Mouse (Mus musculus): Measurements from ENCODE around the gene Toe1. TPM values are rescaled to one million over a fixed set of nuclear protein-coding genes. Genes with fewer than 3 reads are reported as not detected.

Gene Toe1
- polyA plus RNA-seq, 1 experiment from 2014 or later: 13.3 TPM

- Histone ChIP-seq H3K4me1 (replicated peaks; ENCODE audit: control insufficient read depth, insufficient read depth, low read length) (no peaks in the 10 kb centered on the region; the same call in 1 of the 2 replicates), H3K4me3 (ENCODE audit: low read depth, low read length) (peak overlapping the region; percentile 49), H3K27me3 (replicated peaks; ENCODE audit: control insufficient read depth, insufficient read depth, low read length) (0 out of 2 replicates have a peak, but pooled peaks cover 6% of the 10 kb centered on the region), H3K9me3 (ENCODE audit: control insufficient read depth) (no peaks in the 10 kb centered on the region), H3K36me3 (ENCODE audit: control insufficient read depth, insufficient read depth) (no peaks in the 10 kb centered on the region; the same call in 1 of the 2 replicates), H3K9ac (ENCODE audit: low read depth, low read length) (peak overlapping the region; percentile 35; the same call in 1 of the 2 replicates), H3K4me2 (replicated peaks; ENCODE audit: low read depth) (peak overlapping the region; percentile 93), H3K27ac (ENCODE audit: low read depth, low read length) (no peak overlapping the region)
- ATAC-seq: peak; percentile 86
- peak; percentile 62 for TF ChIP-seq CTCF (IDR thresholded peaks at IDR 0.05; ENCODE audit: low read depth)
- under 1% methylated on average over 51 of the region's 51 CpGs for WGBS
Measured at GRCm38 (mm10) chr4:116820902-116821693, 13.7 kb upstream of the Toe1 start.

- ATAC-seq: no peak
- WGBS: 34% methylated on average over 32 of the region's 32 CpGs
- peak overlapping the region; percentile 49 for H3K4me3 ChIP-seq (ENCODE audit: low read depth, low read length)
- TF ChIP-seq CTCF (IDR thresholded peaks at IDR 0.05; ENCODE audit: low read depth): no peak
- no peaks in the 10 kb centered on the region; the same call in 1 of the 2 replicates for H3K4me1 ChIP-seq (replicated peaks; ENCODE audit: control insufficient read depth, insufficient read depth, low read length)
- H3K27ac ChIP-seq (ENCODE audit: low read depth, low read length): no peak overlapping the region
- H3K36me3 ChIP-seq (ENCODE audit: control insufficient read depth, insufficient read depth): no peaks in the 10 kb centered on the region; the same call in 1 of the 2 replicates
- H3K27me3 ChIP-seq (replicated peaks; ENCODE audit: control insufficient read depth, insufficient read depth, low read length): 0 out of 2 replicates have a peak, but pooled peaks cover 6% of the 10 kb centered on the region
- peak overlapping the region; percentile 40; the same call in 1 of the 2 replicates for H3K9ac ChIP-seq (ENCODE audit: low read depth, low read length)
- no peaks in the 10 kb centered on the region for H3K9me3 ChIP-seq (ENCODE audit: control insufficient read depth)
- peak overlapping the region; percentile 93 for H3K4me2 ChIP-seq (replicated peaks; ENCODE audit: low read depth)
Measured at GRCm38 (mm10) chr4:116819968-116820901, 12.8 kb upstream of the Toe1 start.

- H3K4me2 ChIP-seq (replicated peaks; ENCODE audit: low read depth): no peak overlapping the region
- H3K36me3 ChIP-seq (ENCODE audit: control insufficient read depth, insufficient read depth): no peaks in the 10 kb centered on the region; the same call in 1 of the 2 replicates
- H3K4me1 ChIP-seq (replicated peaks; ENCODE audit: control insufficient read depth, insufficient read depth, low read length): no peaks in the 10 kb centered on the region; the same call in 1 of the 2 replicates
- ATAC-seq: no peak
- no peak overlapping the region for H3K4me3 ChIP-seq (ENCODE audit: low read depth, low read length)
- no peak overlapping the region for H3K27ac ChIP-seq (ENCODE audit: low read depth, low read length)
- 92% methylated on average over 6 of the region's 6 CpGs for WGBS
- no peak for TF ChIP-seq CTCF (IDR thresholded peaks at IDR 0.05; ENCODE audit: low read depth)
- 0 out of 2 replicates have a peak, but pooled peaks cover 6% of the 10 kb centered on the region for H3K27me3 ChIP-seq (replicated peaks; ENCODE audit: control insufficient read depth, insufficient read depth, low read length)
- H3K9me3 ChIP-seq (ENCODE audit: control insufficient read depth): no peaks in the 10 kb centered on the region
- H3K9ac ChIP-seq (ENCODE audit: low read depth, low read length): no peak overlapping the region
Measured at GRCm38 (mm10) chr4:116817486-116817885, 10.0 kb upstream of the Toe1 start.

- H3K9ac ChIP-seq (ENCODE audit: low read depth, low read length): no peak overlapping the region
- H3K36me3 ChIP-seq (ENCODE audit: control insufficient read depth, insufficient read depth): no peaks in the 10 kb centered on the region; the same call in 1 of the 2 replicates
- no peak overlapping the region for H3K4me2 ChIP-seq (replicated peaks; ENCODE audit: low read depth)
- 83% methylated on average over 5 of the region's 5 CpGs for WGBS
- H3K4me1 ChIP-seq (replicated peaks; ENCODE audit: control insufficient read depth, insufficient read depth, low read length): no peaks in the 10 kb centered on the region
- H3K27me3 ChIP-seq (replicated peaks; ENCODE audit: control insufficient read depth, insufficient read depth, low read length): 0 out of 2 replicates have a peak, but pooled peaks cover under 1% of the 10 kb centered on the region
- no peaks in the 10 kb centered on the region for H3K9me3 ChIP-seq (ENCODE audit: control insufficient read depth)
- H3K4me3 ChIP-seq (ENCODE audit: low read depth, low read length): no peak overlapping the region
- H3K27ac ChIP-seq (ENCODE audit: low read depth, low read length): no peak overlapping the region
- ATAC-seq: no peak
- TF ChIP-seq CTCF (IDR thresholded peaks at IDR 0.05; ENCODE audit: low read depth): no peak
Measured at GRCm38 (mm10) chr4:116815276-116815675, 7.8 kb upstream of the Toe1 start.

GRCm38 (mm10) chr4:116811012-116811411, 3.6 kb upstream of the Toe1 start:
- H3K4me1 ChIP-seq (replicated peaks; ENCODE audit: control insufficient read depth, insufficient read depth, low read length): 0 out of 2 replicates have a peak, but pooled peaks cover 6% of the 10 kb centered on the region
- H3K4me3 ChIP-seq (ENCODE audit: low read depth, low read length): no peak overlapping the region
- H3K9me3 ChIP-seq (ENCODE audit: control insufficient read depth): no peaks in the 10 kb centered on the region
- no peaks in the 10 kb centered on the region for H3K27me3 ChIP-seq (replicated peaks; ENCODE audit: control insufficient read depth, insufficient read depth, low read length)
- H3K27ac ChIP-seq (ENCODE audit: low read depth, low read length): no peak overlapping the region; the same call in 1 of the 2 replicates
- H3K4me2 ChIP-seq (replicated peaks; ENCODE audit: low read depth): no peak overlapping the region
- no peaks in the 10 kb centered on the region for H3K36me3 ChIP-seq (ENCODE audit: control insufficient read depth, insufficient read depth)
- 45% methylated on average over 3 of the region's 3 CpGs for WGBS
- no peak overlapping the region for H3K9ac ChIP-seq (ENCODE audit: low read depth, low read length)
- ATAC-seq: no peak
- TF ChIP-seq CTCF (IDR thresholded peaks at IDR 0.05; ENCODE audit: low read depth): no peak

Data from intestine, postnatal 0 days (tissue).